Mouse (Mus musculus): ENCODE measurements around the gene Cct3. TPM values are rescaled to one million over a fixed set of nuclear protein-coding genes. Genes with fewer than 3 reads are reported as not detected.
"Not testable (repeated sequence)": the region's sequence is repeated elsewhere in the genome, so short reads cannot be mapped to it uniquely, and the experiment has no call there.

Gene Cct3
- polyA plus RNA-seq, 1 experiment, result 75.3 TPM

GRCm38 (mm10) chr3:88359989-88360388 lies 63.1 kb downstream of the Cct3 start:
- Histone ChIP-seq H3K27ac (ENCODE audit: insufficient read depth, low read depth, low read length) (no peak overlapping the region), H3K4me3 (ENCODE audit: insufficient read depth, low read length) (no peak overlapping the region), H3K4me1 (ENCODE audit: control insufficient read depth, insufficient read depth, low read length) (no peaks in the 10 kb centered on the region)
- TF ChIP-seq CTCF (IDR thresholded peaks at IDR 0.05; ENCODE audit: low read depth, low read length), result no peak
- TF ChIP-seq POLR2A (IDR thresholded peaks at IDR 0.05; ENCODE audit: borderline replicate concordance, low read depth, low read length), result no peak

- no peaks in the 10 kb centered on the region for H3K4me1 ChIP-seq (ENCODE audit: control insufficient read depth, insufficient read depth, low read length)
- H3K27ac ChIP-seq (ENCODE audit: insufficient read depth, low read depth, low read length), result no peak overlapping the region
- no peak for TF ChIP-seq CTCF (IDR thresholded peaks at IDR 0.05; ENCODE audit: low read depth, low read length)
- TF ChIP-seq POLR2A (IDR thresholded peaks at IDR 0.05; ENCODE audit: borderline replicate concordance, low read depth, low read length), result no peak
- no peak overlapping the region for H3K4me3 ChIP-seq (ENCODE audit: insufficient read depth, low read length)
Measured at GRCm38 (mm10) chr3:88361096-88361495, 64.2 kb downstream of the Cct3 start.

- H3K4me3 ChIP-seq (ENCODE audit: insufficient read depth, low read length), result no peak overlapping the region
- no peaks in the 10 kb centered on the region for H3K4me1 ChIP-seq (ENCODE audit: control insufficient read depth, insufficient read depth, low read length)
- no peak for TF ChIP-seq POLR2A (IDR thresholded peaks at IDR 0.05; ENCODE audit: borderline replicate concordance, low read depth, low read length)
- H3K27ac ChIP-seq (ENCODE audit: insufficient read depth, low read depth, low read length), result no peak overlapping the region
Measured at GRCm38 (mm10) chr3:88361612-88362313, 64.8 kb downstream of the Cct3 start.

GRCm38 (mm10) chr3:88363700-88364099 lies 66.8 kb downstream of the Cct3 start:
- no peak for TF ChIP-seq POLR2A (IDR thresholded peaks at IDR 0.05; ENCODE audit: borderline replicate concordance, low read depth, low read length)
- TF ChIP-seq CTCF (IDR thresholded peaks at IDR 0.05; ENCODE audit: low read depth, low read length), result no peak
- Histone ChIP-seq H3K27ac (ENCODE audit: insufficient read depth, low read depth, low read length) (no peak overlapping the region), H3K4me3 (ENCODE audit: insufficient read depth, low read length) (no peak overlapping the region), H3K4me1 (ENCODE audit: control insufficient read depth, insufficient read depth, low read length) (no peaks in the 10 kb centered on the region)

- TF ChIP-seq POLR2A (IDR thresholded peaks at IDR 0.05; ENCODE audit: borderline replicate concordance, low read depth, low read length), result no peak
- TF ChIP-seq CTCF (IDR thresholded peaks at IDR 0.05; ENCODE audit: low read depth, low read length), result no peak
- H3K4me3 ChIP-seq (ENCODE audit: insufficient read depth, low read length), result no peak within 1 kb of the TSS
- no peak within 1 kb of the TSS for H3K27ac ChIP-seq (ENCODE audit: insufficient read depth, low read depth, low read length)
- H3K4me1 ChIP-seq (ENCODE audit: control insufficient read depth, insufficient read depth, low read length), result no peaks in the 10 kb centered on the region
Measured at GRCm38 (mm10) chr3:88364337-88364736, 67.4 kb downstream of the Cct3 start, which contains the start of gene Paqr6. TSS of gene Paqr6 (plus strand) at chr3:88364584.

- H3K4me1 ChIP-seq (ENCODE audit: control insufficient read depth, insufficient read depth, low read length), result no peaks in the 10 kb centered on the region
- no peak overlapping the region for H3K27ac ChIP-seq (ENCODE audit: insufficient read depth, low read depth, low read length)
- H3K4me3 ChIP-seq (ENCODE audit: insufficient read depth, low read length), result no peak overlapping the region
- TF ChIP-seq CTCF (IDR thresholded peaks at IDR 0.05; ENCODE audit: low read depth, low read length) (no peak), POLR2A (IDR thresholded peaks at IDR 0.05; ENCODE audit: borderline replicate concordance, low read depth, low read length) (no peak)
Measured at GRCm38 (mm10) chr3:88365705-88366361, 68.9 kb downstream of the Cct3 start.

- H3K27ac ChIP-seq (ENCODE audit: insufficient read depth, low read depth, low read length); H3K4me3 ChIP-seq (ENCODE audit: insufficient read depth, low read length): not testable (repeated sequence)
Measured at GRCm38 (mm10) chr3:88366830-88367428, 70.0 kb downstream of the Cct3 start.

GRCm38 (mm10) chr3:88367517-88367916 lies 70.6 kb downstream of the Cct3 start:
- not testable (repeated sequence) for H3K4me3 ChIP-seq (ENCODE audit: insufficient read depth, low read length); H3K4me1 ChIP-seq (ENCODE audit: control insufficient read depth, insufficient read depth, low read length); H3K27ac ChIP-seq (ENCODE audit: insufficient read depth, low read depth, low read length)

More at GRCm38 (mm10) chr3:88366830-88367428, 70.0 kb downstream of the Cct3 start:
- H3K4me1 ChIP-seq (ENCODE audit: control insufficient read depth, insufficient read depth, low read length), result not testable (repeated sequence)

- not testable (repeated sequence) for H3K27ac ChIP-seq (ENCODE audit: insufficient read depth, low read depth, low read length); H3K4me1 ChIP-seq (ENCODE audit: control insufficient read depth, insufficient read depth, low read length)
Measured at GRCm38 (mm10) chr3:88368511-88368910, 71.6 kb downstream of the Cct3 start.

More at GRCm38 (mm10) chr3:88368511-88368910, 71.6 kb downstream of the Cct3 start:
- not testable (repeated sequence) for H3K4me3 ChIP-seq (ENCODE audit: insufficient read depth, low read length)

Other genes starting within 250 kb of the Cct3 start
- gene Naxe, start 238.6 kb upstream of the Cct3 start, polyA plus RNA-seq (2012; ENCODE audit: insufficient read depth, insufficient read length, missing spikeins), result 76.1 and 83.0 TPM in 2 replicates
- gene Ttc24, start 218.8 kb upstream of the Cct3 start, polyA plus RNA-seq (2012; ENCODE audit: insufficient read depth, insufficient read length, missing spikeins), result not detected in 2 replicates
- 20.5 and 25.7 TPM in 2 replicates for gene Iqgap3, start 215.1 kb upstream of the Cct3 start, polyA plus RNA-seq (2012; ENCODE audit: insufficient read depth, insufficient read length, missing spikeins)
- gene Mef2d, start 154.7 kb upstream of the Cct3 start, polyA plus RNA-seq (2012; ENCODE audit: insufficient read depth, insufficient read length, missing spikeins), result 84.5 and 98.1 TPM in 2 replicates
- gene Rhbg, start 42.4 kb upstream of the Cct3 start, polyA plus RNA-seq (2012; ENCODE audit: insufficient read depth, insufficient read length, missing spikeins), result not detected in 2 replicates
- 0.48 TPM in 1 of 2 replicates, not detected in the other for gene Gm38392, start 9.9 kb upstream of the Cct3 start, polyA plus RNA-seq (2012; ENCODE audit: insufficient read depth, insufficient read length, missing spikeins)
- 10.1 and 11.4 TPM in 2 replicates for gene Tsacc, start 117 bp upstream of the Cct3 start, polyA plus RNA-seq (2012; ENCODE audit: insufficient read depth, insufficient read length, missing spikeins)
- 401 and 428 TPM in 2 replicates for gene Glmp, start 27.9 kb downstream of the Cct3 start, polyA plus RNA-seq (2012; ENCODE audit: insufficient read depth, insufficient read length, missing spikeins)
- gene Tmem79, start 39.0 kb downstream of the Cct3 start, polyA plus RNA-seq (2012; ENCODE audit: insufficient read depth, insufficient read length, missing spikeins), result 0.68 and 0.71 TPM in 2 replicates
- gene Smg5, start 39.1 kb downstream of the Cct3 start, polyA plus RNA-seq (2012; ENCODE audit: insufficient read depth, insufficient read length, missing spikeins), result 26.0 and 27.8 TPM in 2 replicates
- not detected in 2 replicates for gene Paqr6, start 67.5 kb downstream of the Cct3 start, polyA plus RNA-seq (2012; ENCODE audit: insufficient read depth, insufficient read length, missing spikeins)
- gene Bglap3, start 75.6 kb downstream of the Cct3 start, polyA plus RNA-seq (2012; ENCODE audit: insufficient read depth, insufficient read length, missing spikeins), result not detected in 2 replicates
- gene Bglap2, start 81.6 kb downstream of the Cct3 start, polyA plus RNA-seq (2012; ENCODE audit: insufficient read depth, insufficient read length, missing spikeins), result not detected in 2 replicates
- not detected in 2 replicates for gene Bglap, start 87.3 kb downstream of the Cct3 start, polyA plus RNA-seq (2012; ENCODE audit: insufficient read depth, insufficient read length, missing spikeins)
- 55.0 and 59.7 TPM in 2 replicates for gene Pmf1, start 113.2 kb downstream of the Cct3 start, polyA plus RNA-seq (2012; ENCODE audit: insufficient read depth, insufficient read length, missing spikeins)
- gene Slc25a44, start 128.0 kb downstream of the Cct3 start, polyA plus RNA-seq (2012; ENCODE audit: insufficient read depth, insufficient read length, missing spikeins), result 14.0 and 17.5 TPM in 2 replicates
- gene Sema4a, start 164.1 kb downstream of the Cct3 start, polyA plus RNA-seq (2012; ENCODE audit: insufficient read depth, insufficient read length, missing spikeins), result 178 and 180 TPM in 2 replicates
- 124 and 126 TPM in 2 replicates for gene Lmna, start 212.8 kb downstream of the Cct3 start, polyA plus RNA-seq (2012; ENCODE audit: insufficient read depth, insufficient read length, missing spikeins)
- gene Mex3a, start 235.3 kb downstream of the Cct3 start, polyA plus RNA-seq (2012; ENCODE audit: insufficient read depth, insufficient read length, missing spikeins), result 0.13 and 0.16 TPM in 2 replicates

All from bone marrow macrophage, adult 2 months (primary cell).